Mouse (Mus musculus) adipocyte (in vitro differentiated cells): ENCODE results near the gene Tmem255b.

ENCODE experiments used
- DNase-seq: peaks from one replicate; pipeline ENCODE4 v3.0.0-alpha.2; 2016; ENCODE audit warnings: low spot score

Gene Tmem255b

DNA sequence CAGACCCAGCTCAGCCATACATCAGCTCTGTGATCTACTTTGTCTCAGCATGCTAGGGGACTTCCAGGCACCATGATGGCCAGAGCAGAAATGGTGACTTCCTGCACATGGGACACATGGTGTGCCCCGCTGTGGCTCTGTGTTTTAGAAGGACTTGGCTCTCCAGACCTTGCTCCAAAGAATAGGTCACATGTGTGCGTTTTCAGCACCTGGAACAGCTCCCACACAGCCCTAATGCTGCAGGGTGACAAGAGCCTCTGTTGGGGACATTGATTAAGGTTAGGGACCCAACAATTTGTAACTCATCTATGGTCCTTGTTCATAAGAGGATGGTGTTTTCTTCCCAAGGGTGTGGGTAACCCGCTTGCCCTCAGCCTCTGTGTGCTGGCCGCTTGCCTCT is 13.2 kb downstream of the Tmem255b start:
- DNase-seq = peak; percentile 81

DNA sequence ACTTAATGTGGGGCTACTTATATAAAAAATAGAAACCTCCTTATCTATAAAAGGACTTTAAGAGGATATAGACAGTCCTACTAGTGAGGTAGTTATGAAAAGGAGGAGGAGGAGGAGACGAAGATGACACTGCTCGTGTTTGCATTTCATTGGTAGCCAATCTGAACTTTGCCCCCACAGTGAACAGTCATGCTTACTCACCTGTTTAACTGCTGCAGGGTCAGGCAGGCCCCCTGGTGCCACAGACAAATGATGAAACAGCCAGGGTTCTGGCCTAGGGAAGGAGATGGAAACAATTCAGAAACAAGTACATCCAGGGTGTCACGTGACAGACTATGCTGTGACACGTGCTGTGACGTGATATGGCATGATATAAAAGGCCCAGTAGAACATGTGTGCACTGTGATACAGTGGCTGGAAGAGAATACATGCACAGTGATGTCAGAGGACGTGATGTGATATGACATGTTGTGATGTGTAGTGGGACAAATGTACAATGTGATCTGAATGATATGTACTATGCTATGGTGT is 16.8 kb downstream of the Tmem255b start:
- no peak for DNase-seq

DNA sequence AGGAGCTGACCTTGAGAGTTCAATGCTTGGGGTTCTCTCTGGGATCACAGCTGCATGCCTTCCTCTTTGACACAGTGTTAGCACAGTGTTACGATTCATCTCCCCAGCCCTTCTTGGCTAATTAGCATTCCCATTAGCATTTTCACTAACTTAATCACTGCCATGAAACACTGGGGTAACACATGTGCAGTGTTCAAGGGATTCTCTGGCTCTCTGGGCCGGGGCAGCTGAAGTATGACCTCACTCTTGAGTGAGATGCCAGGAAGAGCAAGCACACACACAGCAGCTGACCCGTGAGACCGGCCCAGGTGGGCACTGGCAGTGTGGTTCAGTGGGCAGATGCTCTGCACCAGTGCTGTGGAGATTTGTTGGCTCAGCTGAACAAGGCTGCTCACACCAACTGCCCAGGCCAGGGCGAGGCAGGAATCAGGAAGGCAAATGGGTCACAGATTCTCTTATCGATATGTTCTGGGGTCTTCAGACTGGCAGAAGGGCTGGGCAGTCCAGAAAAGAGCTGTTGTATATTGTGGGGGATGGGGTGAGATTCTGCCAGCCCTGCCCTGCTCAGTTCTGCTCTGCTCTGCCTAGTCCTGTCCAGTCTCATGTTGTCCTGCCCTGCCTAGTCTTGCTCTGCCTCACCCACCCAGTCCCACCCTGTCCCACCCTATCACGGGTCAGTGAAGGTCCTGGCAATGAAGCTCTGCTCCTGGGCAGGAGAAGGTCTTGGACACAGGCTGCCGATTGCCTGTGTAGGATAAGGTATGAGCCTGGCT is 19.5 kb downstream of the Tmem255b start:
- DNase-seq = no peak

DNA sequence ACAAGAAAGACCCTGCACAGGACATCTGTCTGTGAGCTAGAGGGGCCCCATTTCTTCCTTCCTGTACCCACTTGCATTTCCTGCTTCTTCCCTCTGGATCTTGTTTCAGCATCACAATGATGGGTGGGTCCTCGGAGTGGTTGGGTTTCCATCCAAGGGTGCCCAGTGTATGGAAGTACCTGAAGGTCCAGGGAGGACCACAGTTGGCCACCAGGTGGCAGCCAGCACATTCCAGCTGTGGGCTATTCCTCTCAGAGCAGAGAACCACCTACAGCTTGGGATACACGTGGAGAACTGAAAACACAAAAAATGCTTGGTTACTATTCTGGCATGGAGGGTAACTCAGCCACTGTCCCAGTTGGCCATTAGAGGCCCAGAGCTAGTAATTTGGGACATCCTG is 20.3 kb downstream of the Tmem255b start:
- peak; percentile 83 for DNase-seq

DNA sequence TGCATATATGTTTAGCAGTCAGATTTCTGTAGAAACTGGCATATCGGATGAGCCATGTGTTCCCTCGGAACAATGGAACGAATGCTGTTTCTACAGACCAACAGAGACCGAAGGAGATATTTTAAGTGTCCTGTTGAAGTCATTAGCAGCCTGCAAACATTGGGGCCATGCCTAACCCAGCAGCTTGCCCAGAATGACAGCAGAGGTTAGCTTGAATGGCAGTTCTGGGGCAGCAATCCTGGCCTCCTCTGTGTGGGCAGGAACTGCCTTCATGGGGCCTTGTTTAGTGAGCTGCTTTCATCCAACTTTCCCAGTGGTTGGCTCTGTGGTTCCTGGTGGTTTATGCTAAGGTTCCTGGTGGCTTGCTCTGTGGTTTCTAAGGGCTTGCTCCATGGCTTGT is 24.4 kb downstream of the Tmem255b start:
- peak; percentile 62 for DNase-seq

DNA sequence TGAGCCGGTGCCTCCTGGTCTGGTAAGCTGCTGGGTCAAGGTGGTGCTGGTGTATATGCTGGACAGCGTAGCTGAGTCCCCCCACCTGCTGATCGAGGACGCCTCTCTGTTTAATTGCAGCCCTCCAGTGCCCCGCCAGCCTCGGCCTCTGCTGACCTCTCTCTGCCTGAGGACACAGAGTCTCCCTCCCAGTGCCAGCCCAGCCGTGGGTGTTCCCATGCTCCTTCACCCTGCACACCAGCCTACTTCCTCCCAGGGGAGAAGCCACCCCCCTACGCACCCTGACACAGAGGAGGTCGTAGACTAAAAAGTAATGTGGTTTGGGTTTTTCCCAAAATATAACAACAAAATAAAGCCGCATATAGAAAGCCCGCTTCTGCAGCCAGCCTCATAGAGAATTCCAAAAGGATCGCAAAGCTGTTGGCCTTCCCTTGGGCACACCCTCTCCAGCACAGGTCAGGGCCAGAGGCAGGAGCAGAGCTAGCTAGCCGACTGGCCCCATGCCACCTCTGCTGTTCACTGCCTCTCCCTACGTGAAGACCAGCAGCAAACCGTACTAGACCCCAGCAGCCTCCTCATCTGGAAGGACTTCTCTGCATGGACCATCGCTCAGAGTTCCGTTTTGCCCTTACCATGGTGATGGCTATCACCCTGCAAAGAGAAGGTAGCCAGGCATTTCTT is 26.2 kb downstream of the Tmem255b start:
- peak; percentile 48 for DNase-seq

DNA sequence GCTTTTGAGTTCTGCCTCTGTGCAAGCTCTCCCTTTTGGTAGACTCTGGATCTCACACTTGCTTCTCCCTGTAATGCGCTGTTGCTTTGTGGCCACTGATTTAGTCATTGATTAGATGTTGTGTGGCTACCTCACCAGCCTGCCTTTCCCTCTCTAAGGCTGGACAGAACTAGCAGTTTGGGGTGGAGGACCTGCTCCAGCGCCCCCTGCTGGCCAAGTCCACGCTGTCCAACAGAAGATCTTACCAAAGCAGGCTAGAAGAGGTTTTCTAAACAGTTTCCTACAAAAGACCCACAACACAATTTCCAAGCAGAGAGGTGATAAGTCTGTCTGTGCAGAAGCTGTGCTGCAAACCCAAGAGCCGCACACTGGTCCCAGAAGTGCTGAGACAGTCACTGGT is 26.9 kb downstream of the Tmem255b start:
- DNase-seq = peak; percentile 86

DNA sequence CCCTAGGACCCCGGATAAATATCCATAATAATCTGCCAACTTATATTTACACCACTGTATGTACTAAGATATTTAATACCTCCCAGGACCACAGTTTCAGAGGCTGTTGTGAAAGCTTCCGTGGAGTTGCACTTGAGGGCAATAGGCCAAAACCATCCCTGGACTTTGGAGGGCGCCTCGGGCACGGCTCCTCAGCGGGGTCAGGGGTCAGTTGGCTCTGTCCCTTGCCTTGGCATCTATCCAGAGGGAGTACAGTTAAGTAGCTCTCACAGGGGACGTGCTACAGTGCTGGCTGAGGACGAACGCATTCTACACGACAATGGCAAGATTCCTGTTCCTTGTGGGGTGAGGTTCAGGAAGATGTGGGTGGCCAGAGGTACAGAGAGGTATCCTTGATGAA is 27.4 kb downstream of the Tmem255b start:
- DNase-seq = peak; percentile 84

DNA sequence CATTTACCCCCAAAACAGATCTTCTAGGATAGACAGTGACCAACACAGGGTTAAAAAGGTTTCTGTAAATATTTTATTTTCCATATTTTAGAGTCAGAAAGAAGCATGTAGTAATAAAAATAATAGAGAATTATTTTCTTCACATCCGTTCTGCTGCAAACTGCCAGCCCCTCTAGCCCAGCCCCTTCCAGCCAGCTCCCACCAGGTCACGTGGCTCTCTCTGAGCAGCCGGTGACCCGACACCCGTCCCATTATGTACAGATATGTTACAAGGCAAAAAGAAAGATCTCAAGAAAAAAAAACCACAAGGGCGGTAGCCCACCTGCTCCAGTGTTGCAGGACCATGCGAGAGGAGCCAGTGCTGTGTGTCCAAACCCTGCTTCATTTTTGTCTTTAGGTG is 30.3 kb downstream of the Tmem255b start:
- no peak for DNase-seq

DNA sequence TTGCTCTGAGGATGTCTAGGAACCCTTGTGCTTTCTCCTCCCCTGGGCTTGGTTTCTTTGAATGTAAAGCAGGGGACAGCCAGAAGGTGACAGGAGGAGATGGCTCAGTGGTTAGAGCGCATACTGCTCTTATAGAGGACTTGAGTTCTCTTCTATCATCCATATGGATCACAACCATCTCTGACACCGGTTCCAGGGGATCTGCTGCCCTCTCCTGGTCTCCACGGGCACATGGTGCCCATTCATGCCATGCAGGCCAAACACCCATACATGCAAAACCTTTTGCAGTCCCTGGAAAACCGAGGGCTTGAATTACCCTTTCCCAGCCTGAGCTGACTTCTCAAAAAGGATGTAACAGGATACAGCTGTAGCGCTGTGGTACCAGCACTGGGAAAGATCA is 32.0 kb downstream of the Tmem255b start:
- peak; percentile 64 for DNase-seq

DNA sequence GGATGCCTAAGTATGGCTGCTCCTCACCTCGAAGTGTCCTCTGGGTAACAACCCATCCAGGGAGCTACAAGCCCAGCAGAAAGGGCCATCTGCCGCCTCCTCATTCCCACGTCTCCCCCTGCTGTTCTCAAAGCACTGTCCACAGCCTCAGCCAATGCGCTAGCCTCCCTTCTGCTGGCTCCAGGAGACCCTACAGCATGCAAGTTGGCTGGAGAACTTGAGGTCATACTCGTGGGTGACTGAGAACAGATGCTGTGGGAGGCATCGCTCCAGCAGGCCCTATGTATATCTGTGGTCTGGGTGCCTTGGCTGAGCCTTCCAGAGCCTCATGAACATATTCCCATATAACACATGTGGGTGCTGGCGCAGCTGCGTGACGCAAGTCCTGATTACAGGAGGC is 33.7 kb downstream of the Tmem255b start:
- no peak for DNase-seq

DNA sequence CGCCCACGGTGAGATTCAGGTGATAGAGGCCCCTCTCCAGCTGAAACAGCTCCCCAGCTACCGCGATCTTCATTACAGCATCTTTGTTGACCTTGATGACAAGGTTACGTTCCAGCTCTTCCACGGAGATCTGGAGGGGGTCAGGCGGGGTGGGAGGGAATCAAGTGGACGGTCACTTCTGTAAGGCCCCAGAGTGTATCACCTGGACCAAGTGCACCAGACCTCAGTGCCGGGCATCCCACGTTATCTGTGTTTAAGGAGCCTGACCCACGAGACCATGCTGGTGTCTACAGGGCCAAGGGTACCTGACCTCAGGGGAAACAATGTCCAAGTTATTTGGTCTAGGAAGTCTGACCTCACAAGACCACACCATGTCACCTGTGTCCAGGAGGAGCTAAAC is 36.5 kb downstream of the Tmem255b start:
- DNase-seq = no peak

DNA sequence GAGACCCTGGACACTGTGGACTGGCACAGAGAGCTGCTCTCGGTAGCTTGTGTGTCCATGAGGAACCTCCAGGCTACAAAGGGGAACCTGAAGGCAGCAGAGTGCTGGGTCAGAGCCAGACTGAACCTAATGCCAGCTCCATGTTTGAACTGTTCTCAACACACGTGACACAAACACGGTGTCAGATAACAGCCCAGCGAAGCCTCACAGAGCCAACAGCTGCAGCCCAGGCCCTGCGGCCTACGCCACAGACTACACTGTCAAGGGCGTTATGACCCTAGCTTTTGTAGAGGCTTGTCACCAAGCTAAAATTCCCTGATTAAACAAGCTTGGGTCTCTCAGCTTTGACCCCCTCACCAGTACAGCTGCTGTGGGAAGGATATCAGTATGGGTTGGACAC is 37.3 kb downstream of the Tmem255b start:
- DNase-seq = no peak

DNA sequence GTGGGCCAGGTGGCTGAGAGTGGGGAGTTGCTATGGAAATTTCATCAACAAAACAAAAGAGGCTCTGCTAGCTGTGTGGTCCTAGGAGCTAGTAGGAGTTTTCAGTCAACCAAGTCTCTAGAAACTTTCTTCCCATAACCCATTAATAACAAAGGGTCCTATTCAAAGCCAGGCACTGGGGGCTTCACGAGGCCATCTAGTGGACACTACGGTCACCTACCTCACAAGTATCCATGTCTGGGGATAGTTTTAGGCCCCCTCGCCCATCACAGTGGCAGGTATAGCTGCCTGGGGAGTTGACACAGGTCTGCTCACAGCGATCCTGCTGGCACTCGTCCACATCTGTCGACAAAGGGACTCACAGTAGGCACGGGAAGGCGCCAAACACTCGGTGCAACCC is 40.9 kb downstream of the Tmem255b start:
- DNase-seq = no peak

DNA sequence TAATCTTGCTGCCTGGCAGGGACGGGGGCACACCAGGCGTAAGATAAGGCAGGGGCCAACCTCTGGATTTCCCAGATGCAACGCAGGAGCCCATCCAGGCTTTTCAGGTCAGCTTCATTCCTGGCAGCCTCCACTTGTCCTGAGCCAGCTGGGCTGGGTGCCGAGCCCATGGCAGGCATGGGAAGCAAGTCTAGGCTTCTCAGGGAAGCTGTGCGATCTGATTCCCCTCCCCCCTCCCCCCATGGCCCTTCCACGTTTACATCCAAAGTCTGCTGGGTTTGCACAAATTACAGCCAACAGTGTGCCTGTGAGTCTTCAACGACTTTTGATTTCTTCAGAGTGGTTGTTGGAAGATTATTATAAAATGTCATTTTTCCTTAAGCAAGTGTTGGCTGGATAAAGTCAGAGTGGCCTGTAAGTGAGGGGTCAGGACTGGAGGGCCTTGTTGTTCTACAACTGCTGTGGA is 46.1 kb downstream of the Tmem255b start:
- DNase-seq = peak; percentile 91

DNA sequence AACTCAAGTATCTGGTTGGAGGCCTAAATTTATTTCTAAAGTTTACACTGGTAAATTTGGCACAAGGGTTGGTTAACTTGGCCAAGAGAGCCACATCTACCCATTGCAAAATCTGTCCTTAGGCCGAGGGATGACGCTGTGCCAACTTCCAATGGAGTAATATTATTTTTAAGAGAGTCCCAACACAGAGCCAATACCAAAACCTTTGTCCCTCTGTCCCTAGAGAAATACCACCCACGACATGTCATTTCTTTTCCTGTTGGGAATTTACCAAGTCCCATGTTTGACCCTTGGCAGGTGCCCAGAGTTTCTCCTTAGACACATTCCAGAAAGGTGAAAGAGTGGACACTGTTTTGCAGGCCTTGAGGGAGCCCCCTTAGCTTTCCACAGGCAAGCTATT is 46.6 kb downstream of the Tmem255b start:
- peak; percentile 97 for DNase-seq

DNA sequence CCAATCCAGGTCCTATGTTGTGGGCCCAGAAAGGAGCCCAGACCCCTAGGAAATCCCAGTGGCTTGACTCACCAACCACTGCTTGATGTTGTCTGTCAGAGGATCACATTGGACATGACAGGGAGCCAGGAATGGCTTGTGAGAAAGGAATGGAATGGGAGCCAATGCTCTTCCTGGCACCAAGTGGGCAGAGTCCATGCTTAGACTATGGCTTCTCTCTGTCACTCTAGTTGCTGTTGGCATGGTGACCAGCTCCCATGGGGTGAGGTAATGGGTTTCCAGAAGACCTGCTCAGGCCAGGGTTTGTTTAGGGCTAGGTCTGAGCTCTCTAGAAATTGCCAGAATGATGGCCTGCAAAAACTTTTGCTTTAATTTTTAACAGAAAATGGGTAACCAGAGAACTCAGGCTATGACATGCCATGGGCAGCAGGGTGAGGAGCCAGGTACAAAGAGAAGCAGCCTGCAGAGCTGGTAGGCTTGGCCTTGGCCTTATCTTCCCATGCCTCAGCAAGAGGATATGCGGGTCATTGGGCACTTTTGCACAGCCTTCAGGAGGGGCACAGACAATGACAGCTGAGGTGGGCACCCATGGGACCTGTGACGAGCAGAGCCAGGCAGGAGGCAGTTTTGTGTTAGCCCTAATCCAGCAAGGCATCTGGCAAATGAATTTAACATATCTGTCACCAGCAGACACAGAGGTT is 47.3 kb downstream of the Tmem255b start:
- peak; percentile 96 for DNase-seq

DNA sequence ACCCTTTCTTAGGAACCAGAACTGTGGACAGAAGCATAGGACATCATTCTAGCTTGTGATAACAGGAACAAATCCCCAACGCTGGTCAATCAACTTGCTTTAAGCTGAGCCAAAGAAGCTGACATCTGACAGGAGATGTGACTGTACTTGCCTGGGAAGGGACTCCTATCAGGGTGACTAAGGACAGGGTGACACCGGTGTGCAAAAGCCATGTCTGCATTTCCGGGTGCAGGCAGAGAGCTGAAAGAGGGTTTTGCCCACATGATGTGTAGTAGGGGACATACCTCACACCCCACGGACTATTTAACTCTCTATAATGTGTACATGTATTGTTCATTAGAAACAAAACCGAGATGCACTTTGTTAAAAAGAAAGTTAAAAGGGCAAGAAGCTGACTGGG is 48.2 kb downstream of the Tmem255b start:
- DNase-seq = no peak

DNA sequence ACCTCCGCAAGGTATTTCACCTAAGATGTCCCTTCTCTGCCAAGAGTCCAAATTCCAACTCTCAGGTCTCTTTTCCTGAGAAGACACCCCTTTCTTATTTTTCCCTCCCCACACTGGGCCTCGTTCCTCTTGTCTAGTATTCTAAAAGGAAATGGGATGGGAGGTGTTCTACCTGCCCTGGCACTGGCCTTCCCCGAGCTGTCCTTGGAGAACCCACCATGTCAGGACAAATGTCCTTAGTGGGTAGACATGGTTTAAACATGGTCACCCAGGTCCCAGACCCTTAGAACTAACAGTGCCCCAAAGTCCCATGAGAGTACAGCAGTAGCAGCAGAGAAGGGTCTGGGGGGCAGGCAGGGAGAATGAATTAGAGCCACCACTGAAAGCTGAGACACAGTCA is 54.4 kb downstream of the Tmem255b start:
- no peak for DNase-seq

DNA sequence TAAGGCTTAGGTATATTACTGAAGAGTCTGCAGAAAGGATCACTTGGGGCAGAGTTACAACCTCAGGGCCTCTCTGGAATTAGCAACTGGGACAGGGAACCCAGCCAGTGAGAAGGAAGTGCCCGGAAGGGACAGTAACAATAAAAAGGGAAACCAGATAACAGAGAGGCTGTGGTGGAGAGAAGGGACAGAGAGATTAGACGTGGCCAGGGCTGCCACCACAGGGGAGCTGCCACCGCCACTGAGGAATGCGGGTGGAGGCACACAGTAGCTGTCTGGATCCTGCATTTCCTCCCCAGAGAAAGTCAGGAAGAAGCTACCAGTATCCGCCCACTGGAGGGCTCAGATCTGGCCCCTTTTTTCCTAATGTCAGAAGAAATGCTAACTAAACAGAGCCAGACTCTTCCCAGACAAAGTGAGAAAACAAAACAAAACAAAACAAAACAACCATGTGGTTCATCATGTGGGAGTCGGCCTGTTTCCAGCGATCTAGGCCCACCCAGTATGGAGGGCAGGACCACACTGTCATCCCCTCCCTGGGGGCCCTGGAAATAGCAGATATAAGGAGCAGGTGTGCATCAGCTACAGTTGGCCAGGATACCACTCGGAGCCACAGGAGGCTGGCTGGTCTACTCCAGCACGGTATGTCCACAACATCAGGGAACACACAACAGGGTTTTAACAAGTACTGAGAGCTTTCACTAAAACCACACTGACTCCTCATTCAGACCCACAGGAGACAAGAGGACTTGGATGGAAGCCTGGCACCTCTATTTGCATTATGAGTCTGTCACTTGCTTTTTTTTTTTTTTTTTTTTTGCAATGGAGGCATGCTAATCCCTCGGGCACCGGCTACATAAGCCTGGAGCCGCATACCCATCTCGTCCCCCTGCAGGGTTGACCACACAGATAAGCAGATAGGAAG is 55.3 kb downstream of the Tmem255b start:
- DNase-seq = no peak

DNA sequence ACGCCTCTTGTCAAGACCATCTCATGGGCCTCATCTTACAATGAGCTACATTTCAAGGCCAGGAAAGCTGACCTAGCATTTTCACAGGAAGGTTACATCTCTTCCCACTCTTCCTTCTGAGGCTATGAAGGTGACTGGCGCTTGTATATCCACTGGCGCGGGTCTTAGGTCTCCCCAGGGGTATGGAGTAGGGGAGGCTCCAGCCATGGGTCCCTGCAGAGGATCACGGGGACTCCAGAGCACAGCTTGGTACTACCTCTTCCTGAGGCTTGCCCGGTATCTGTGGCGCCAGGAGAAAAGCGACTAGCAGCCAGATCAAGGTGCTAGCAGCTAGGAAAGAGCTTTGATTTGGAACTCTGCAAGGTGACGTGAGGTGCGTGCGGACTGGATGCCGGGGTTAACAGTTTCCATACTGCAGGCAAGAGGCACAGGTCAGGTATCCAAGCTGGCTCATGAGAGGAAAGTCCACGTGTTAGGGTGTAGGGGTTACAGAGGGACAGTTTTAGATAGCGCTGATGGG is 56.6 kb downstream of the Tmem255b start:
- no peak for DNase-seq
